Mouse (Mus musculus) embryonic facial prominence, embryonic 10.5 days (tissue): Measurements from ENCODE around the gene Smap2. TPM values are rescaled to one million over a fixed set of nuclear protein-coding genes. Genes with fewer than 3 reads are reported as not detected.

ENCODE experiments used
- DNase-seq: peaks from one replicate; pipeline ENCODE4 v3.0.0-alpha.2; 2017; ENCODE audit warnings: low spot score
- H3K27ac ChIP-seq: fragments of 300-500 bp; sonication (generic); replicated peaks from 2 replicates; pipeline ENCODE4 v1.5.1; 2016; ENCODE audit warnings: mild to moderate bottlenecking
- H3K27me3 ChIP-seq: fragments of 300-500 bp; sonication (generic); replicated peaks from 2 replicates; pipeline ENCODE4 v1.6.1; 2016; ENCODE audit warnings: low read depth, mild to moderate bottlenecking; ENCODE audit not compliant: poor library complexity, severe bottlenecking
- H3K36me3 ChIP-seq: fragments of 300-500 bp; sonication (generic); replicated peaks from 2 replicates; pipeline ENCODE4 v1.6.1; 2016; ENCODE audit warnings: mild to moderate bottlenecking, moderate library complexity
- H3K4me1 ChIP-seq: fragments of 300-500 bp; sonication (generic); 2 replicates; pipeline ENCODE4 v1.6.1; 2016
- H3K4me3 ChIP-seq: fragments of 300-500 bp; sonication (generic); 2 replicates; pipeline ENCODE4 v1.5.1; 2016; ENCODE audit warnings: mild to moderate bottlenecking, moderate library complexity
- H3K9me3 ChIP-seq: fragments of 300-500 bp; sonication (generic); 2 replicates; pipeline ENCODE4 v1.6.1; 2016; ENCODE audit warnings: mild to moderate bottlenecking
- WGBS: fragments of 180-500 bp; shearing (Covaris S2); methylation state at CpG from one replicate; pipeline ENCODE4 v1.1.7; 2016; 5-methylcytosine and 5-hydroxymethylcytosine counted together
- polyA plus RNA-seq: library from polyadenylated mRNA; unstranded; fragments of >200 nt; fragmentation: Nextera tagmentation; extraction: Ambion mirVana; gene quantifications from 2 replicates; pipeline ENCODE4 v1.2.1, GENCODE M21; 2016

Smap2 gene
- polyA plus RNA-seq, 1 experiment from 2014 or later, result 14.0 TPM

- WGBS, result 3% methylated on average over 46 of the region's 46 CpGs
Measured at GRCm38 (mm10) chr4:121039331-121040115, 22.5 kb upstream of the Smap2 start, which contains the start of gene Col9a2. Gene Col9a2, plus strand, starts transcription at chr4:121039385.

GRCm38 (mm10) chr4:121033006-121033405, 16.0 kb upstream of the Smap2 start:
- Histone ChIP-seq H3K4me1 (no peaks in the 10 kb centered on the region), H3K27me3 (peaks cover 5% of the 10 kb centered on the region), H3K27ac (no peak overlapping the region), H3K9me3 (no peaks in the 10 kb centered on the region), H3K4me3 (no peak overlapping the region), H3K36me3 (no peaks in the 10 kb centered on the region)
- DNase-seq, result no peak
- WGBS, result 76% methylated on average over 2 of the region's 2 CpGs

More at GRCm38 (mm10) chr4:121039331-121040115, 22.5 kb upstream of the Smap2 start, which contains the start of gene Col9a2:
- Histone ChIP-seq H3K27me3 (peaks cover 33% of the 10 kb centered on the region), H3K4me3 (peak within 1 kb of the TSS; percentile 62), H3K27ac (peak within 1 kb of the TSS; percentile 58), H3K4me1 (peaks cover 40% of the 10 kb centered on the region), H3K36me3 (0 out of 2 replicates have a peak, but pooled peaks cover 4% of the 10 kb centered on the region), H3K9me3 (no peaks in the 10 kb centered on the region)
- peak; percentile 66 for DNase-seq

- no peak for DNase-seq
- H3K27ac ChIP-seq, result no peak overlapping the region
- H3K36me3 ChIP-seq, result no peaks in the 10 kb centered on the region
- H3K27me3 ChIP-seq, result no peaks in the 10 kb centered on the region
- no peaks in the 10 kb centered on the region for H3K4me1 ChIP-seq
- WGBS, result 61% methylated on average over 4 of the region's 4 CpGs
- no peak overlapping the region for H3K4me3 ChIP-seq
- H3K9me3 ChIP-seq, result no peaks in the 10 kb centered on the region
Measured at GRCm38 (mm10) chr4:121031440-121031839, 14.4 kb upstream of the Smap2 start.

GRCm38 (mm10) chr4:121029632-121030031, 12.6 kb upstream of the Smap2 start:
- WGBS, result 78% methylated on average over 3 of the region's 3 CpGs
- no peak overlapping the region for H3K4me3 ChIP-seq
- H3K27ac ChIP-seq, result no peak overlapping the region
- H3K4me1 ChIP-seq, result no peaks in the 10 kb centered on the region
- no peak for DNase-seq
- H3K9me3 ChIP-seq, result no peaks in the 10 kb centered on the region
- no peaks in the 10 kb centered on the region for H3K27me3 ChIP-seq
- H3K36me3 ChIP-seq, result no peaks in the 10 kb centered on the region

GRCm38 (mm10) chr4:121028659-121029392, 11.8 kb upstream of the Smap2 start:
- 25% methylated on average over 14 of the region's 14 CpGs for WGBS
- Histone ChIP-seq H3K9me3 (no peaks in the 10 kb centered on the region), H3K36me3 (no peaks in the 10 kb centered on the region), H3K27me3 (no peaks in the 10 kb centered on the region), H3K4me1 (no peaks in the 10 kb centered on the region), H3K4me3 (no peak overlapping the region), H3K27ac (no peak overlapping the region)
- peak; percentile 79 for DNase-seq

- Histone ChIP-seq H3K27ac (no peak overlapping the region), H3K4me3 (no peak overlapping the region), H3K9me3 (no peaks in the 10 kb centered on the region), H3K36me3 (no peaks in the 10 kb centered on the region), H3K4me1 (no peaks in the 10 kb centered on the region), H3K27me3 (no peaks in the 10 kb centered on the region)
- no peak for DNase-seq
- WGBS, result 73% methylated on average over 1 of the region's 1 CpGs
Measured at GRCm38 (mm10) chr4:121028146-121028545, 11.1 kb upstream of the Smap2 start.

GRCm38 (mm10) chr4:121025681-121026080, 8.6 kb upstream of the Smap2 start:
- no peaks in the 10 kb centered on the region for H3K27me3 ChIP-seq
- no peak for DNase-seq
- no peaks in the 10 kb centered on the region for H3K9me3 ChIP-seq
- H3K4me3 ChIP-seq, result no peak overlapping the region
- 69% methylated on average over 2 of the region's 2 CpGs for WGBS
- H3K27ac ChIP-seq, result no peak overlapping the region
- H3K36me3 ChIP-seq, result no peaks in the 10 kb centered on the region
- H3K4me1 ChIP-seq, result peaks cover 4% of the 10 kb centered on the region

- 89% methylated on average over 2 of the region's 2 CpGs for WGBS
- Histone ChIP-seq H3K9me3 (no peaks in the 10 kb centered on the region), H3K36me3 (no peaks in the 10 kb centered on the region), H3K27me3 (no peaks in the 10 kb centered on the region), H3K27ac (no peak overlapping the region), H3K4me1 (peaks cover 4% of the 10 kb centered on the region), H3K4me3 (no peak overlapping the region)
- no peak for DNase-seq
Measured at GRCm38 (mm10) chr4:121023941-121024340, 6.9 kb upstream of the Smap2 start.

- 87% methylated on average over 7 of the region's 7 CpGs for WGBS
- H3K4me3 ChIP-seq, result no peak overlapping the region
Measured at GRCm38 (mm10) chr4:121023464-121023863, 6.4 kb upstream of the Smap2 start.

GRCm38 (mm10) chr4:121021911-121022310, 4.9 kb upstream of the Smap2 start:
- H3K27ac ChIP-seq, result peak overlapping the region; percentile 14; the same call in 1 of the 2 replicates
- H3K4me1 ChIP-seq, result peaks cover 12% of the 10 kb centered on the region
- H3K27me3 ChIP-seq, result no peaks in the 10 kb centered on the region
- no peak overlapping the region for H3K4me3 ChIP-seq
- no peaks in the 10 kb centered on the region for H3K9me3 ChIP-seq
- DNase-seq, result no peak
- H3K36me3 ChIP-seq, result no peaks in the 10 kb centered on the region

More at GRCm38 (mm10) chr4:121023464-121023863, 6.4 kb upstream of the Smap2 start:
- Histone ChIP-seq H3K36me3 (no peaks in the 10 kb centered on the region), H3K27me3 (no peaks in the 10 kb centered on the region), H3K4me1 (peaks cover 4% of the 10 kb centered on the region), H3K9me3 (no peaks in the 10 kb centered on the region), H3K27ac (no peak overlapping the region)
- DNase-seq, result no peak

- H3K27me3 ChIP-seq, result no peaks in the 10 kb centered on the region
Measured at GRCm38 (mm10) chr4:121020040-121020790, 3.2 kb upstream of the Smap2 start.

GRCm38 (mm10) chr4:121018250-121018649, 1.2 kb upstream of the Smap2 start:
- Histone ChIP-seq H3K36me3 (no peaks in the 10 kb centered on the region), H3K4me1 (peaks cover 32% of the 10 kb centered on the region), H3K9me3 (no peaks in the 10 kb centered on the region), H3K27me3 (no peaks in the 10 kb centered on the region), H3K4me3 (no peak overlapping the region), H3K27ac (no peak overlapping the region)
- WGBS, result 84% methylated on average over 3 of the region's 3 CpGs
- no peak for DNase-seq

More at GRCm38 (mm10) chr4:121020040-121020790, 3.2 kb upstream of the Smap2 start:
- WGBS, result 81% methylated on average over 10 of the region's 10 CpGs
- H3K27ac ChIP-seq, result no peak overlapping the region
- no peak for DNase-seq
- H3K4me1 ChIP-seq, result peaks cover 28% of the 10 kb centered on the region
- H3K36me3 ChIP-seq, result no peaks in the 10 kb centered on the region
- H3K4me3 ChIP-seq, result no peak overlapping the region
- no peaks in the 10 kb centered on the region for H3K9me3 ChIP-seq
